Mouse (Mus musculus) embryo, embryonic 11.5 days (tissue): Measurements from ENCODE around the gene Sept9.

Experiments used
- DNase-seq: peaks from one replicate; pipeline ENCODE4 v3.0.0-alpha.2; 2012; ENCODE audit warnings: low read depth, low spot score

Gene Sept9

DNA sequence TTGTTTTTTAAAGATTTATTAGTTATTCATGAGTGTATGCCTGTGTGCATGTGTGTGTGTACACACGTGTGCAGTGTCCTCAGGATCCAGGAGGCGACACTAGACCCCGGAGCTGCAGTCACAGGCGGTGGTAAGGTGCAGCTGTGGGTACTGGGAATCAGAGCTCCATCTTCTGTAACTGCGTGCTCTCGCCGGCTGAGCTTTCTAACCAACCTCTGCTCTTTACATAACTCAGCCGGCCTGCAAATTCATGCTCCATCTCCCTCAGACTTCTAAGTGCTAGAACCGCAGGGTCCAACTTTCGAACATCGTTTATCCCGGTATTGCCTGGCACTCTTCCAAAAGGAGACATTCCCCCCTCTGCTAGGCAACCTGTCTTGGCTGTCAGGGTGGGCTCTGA lies 24.0 kb upstream of the Sept9 start:
- DNase-seq, result no peak

DNA sequence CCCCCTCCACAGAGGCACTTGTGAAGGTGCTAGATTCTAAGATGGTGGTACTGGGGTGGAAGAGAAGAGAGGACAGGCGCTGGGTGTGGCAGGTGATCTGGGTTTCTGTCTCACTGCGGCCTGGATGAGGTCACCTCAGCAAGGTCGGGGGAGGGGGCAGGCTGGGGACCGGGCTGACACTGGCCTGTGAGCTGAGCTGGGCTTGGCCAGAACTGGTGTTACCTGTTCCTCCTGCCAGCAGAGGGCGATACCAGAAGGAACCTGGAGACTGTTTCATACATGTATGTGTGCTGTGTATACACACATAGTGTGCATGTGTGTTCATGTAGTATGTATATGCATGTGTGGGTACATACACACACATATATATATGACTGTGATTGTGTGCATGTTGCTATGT lies 23.2 kb upstream of the Sept9 start:
- DNase-seq, result peak; percentile 23

GRCm38 (mm10) chr11:117176900-117177299 lies 22.6 kb upstream of the Sept9 start:
- no peak for DNase-seq

DNA sequence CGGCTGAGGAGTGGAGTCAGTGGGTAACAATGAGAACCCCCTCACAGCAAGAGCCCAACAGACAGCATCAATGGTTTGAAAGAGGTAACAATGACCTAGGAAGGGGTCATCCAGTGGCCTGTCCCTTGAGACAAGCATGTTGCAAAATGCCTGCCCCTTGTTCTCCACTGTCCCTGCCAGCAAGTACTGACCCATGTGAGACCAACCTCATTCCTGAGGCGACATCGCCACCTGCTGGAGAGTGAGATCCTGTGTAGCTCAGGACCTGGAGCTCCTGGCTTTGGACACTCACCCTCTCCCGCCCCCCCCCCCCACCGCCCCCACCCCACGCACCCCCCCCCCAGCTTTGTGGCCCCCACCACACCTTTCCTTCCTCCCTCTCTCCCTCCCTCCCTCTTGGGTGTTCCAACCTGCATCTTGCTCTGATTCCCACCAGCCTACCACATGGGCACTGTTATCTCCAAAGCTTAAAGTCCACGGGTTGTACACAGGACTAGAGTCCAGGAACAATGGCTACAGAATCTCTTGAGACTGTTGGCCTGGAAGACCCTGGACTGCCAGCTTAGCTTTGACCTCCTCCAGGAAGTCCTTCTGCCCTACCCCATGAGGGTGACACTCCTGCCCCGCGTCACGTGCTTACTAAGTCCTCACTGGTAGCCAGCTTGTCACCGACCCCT lies 22.0 kb upstream of the Sept9 start:
- DNase-seq, result peak; percentile 78

DNA sequence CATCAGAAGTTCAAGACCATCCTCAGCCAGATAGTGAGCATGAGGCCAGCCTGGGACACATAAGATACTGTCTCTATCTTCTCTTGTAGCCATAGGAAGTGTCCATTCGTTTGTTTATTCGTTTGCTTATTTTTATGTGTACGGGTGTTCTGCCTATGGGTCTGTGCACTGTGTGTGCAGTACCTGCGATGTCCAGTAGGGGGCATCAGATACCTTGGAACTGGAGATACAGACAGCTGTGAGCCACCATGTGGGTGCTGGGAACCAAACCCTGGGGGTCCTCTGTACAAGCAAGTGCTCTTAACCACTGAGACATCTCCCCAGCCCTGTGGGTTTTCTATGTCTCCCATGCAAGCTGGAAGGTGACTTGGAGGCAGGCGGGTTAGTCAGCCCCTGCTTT lies 19.6 kb upstream of the Sept9 start:
- no peak for DNase-seq

DNA sequence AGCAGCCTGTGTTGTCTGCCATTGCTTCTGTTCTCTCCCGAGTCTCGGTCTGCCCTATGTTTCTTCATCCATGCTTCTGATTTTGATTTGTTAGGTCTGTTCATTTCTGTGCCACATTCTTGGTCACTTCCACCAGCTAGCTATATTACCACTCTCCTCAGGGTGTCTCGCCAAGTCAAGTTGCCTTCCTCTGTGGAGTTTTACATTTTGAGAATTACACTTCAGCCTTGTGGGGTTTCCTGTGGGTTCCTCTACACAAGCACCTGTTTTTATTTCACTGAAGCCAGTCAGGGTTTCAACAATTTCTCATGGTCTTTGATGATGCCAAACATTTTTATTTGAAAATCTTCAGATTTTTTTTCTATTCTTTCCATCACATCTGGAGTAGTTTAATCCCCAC lies 16.7 kb upstream of the Sept9 start:
- no peak for DNase-seq

- DNase-seq, result no peak
Measured at GRCm38 (mm10) chr11:117183299-117183698, 16.2 kb upstream of the Sept9 start.

GRCm38 (mm10) chr11:117183841-117184240 lies 15.6 kb upstream of the Sept9 start:
- DNase-seq, result no peak

- DNase-seq, result no peak
Measured at GRCm38 (mm10) chr11:117185076-117185933, 14.2 kb upstream of the Sept9 start.

DNA sequence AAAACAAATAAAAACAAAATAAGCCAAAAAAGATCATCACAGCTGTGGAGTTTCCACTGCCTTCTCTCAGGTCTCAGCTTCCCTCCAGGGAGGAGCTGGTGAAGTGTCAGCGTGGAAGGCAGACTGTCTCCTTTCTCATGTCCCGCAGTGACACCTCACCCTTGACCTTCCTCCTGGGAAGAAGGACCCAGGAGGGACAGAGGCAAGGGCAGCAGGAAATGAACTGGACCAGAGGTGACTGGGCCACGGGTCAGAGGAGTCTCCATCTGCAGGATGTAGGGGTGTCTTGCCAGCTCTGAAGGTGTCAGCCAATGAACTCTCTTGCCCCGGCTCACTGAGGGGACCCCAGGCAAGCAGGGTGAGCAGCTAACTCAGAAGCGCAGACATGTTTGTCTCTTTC lies 7.9 kb upstream of the Sept9 start:
- no peak for DNase-seq

GRCm38 (mm10) chr11:117194475-117194937 lies 5.0 kb upstream of the Sept9 start:
- DNase-seq, result no peak

DNA sequence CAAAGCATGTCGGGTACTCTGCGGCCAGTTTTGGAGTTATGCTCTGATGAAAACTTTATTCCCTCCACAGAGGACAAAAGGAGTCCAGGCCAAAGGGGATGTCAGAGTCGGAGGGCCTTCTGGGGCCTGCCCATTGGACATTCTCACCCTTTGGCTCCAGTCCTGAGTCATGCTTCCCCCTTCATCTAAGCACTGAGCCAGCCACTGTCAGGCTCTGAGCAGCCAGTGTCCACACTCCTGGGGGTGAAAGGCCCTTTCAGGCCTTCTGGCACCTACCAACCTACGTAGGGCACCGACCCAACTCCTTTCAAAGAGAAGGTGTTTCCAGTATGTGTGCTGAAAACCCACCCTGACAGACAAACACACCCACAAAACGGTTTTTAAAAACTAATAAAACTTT lies 3.8 kb upstream of the Sept9 start:
- DNase-seq, result no peak

GRCm38 (mm10) chr11:117196681-117197080 lies 2.8 kb upstream of the Sept9 start:
- DNase-seq, result no peak

DNA sequence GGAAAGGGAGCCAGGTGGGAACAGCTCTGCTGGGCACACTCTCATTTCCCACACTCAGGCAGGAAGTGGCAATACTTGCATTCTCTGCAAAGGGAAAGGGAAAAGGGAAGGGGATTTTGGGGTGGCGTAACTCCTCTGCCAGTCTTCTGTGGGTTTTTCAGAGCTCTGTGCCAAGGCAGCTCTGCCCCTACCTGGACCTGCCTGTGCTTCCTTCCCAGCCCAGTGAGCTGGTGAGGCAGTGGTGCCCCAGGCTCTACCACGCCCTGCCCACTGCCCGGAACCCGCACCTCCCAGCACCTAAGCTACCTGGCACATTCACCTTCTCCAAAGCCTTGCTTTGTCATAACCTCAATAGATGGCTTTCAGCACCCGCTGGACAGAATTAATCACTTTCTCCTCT lies 1.3 kb upstream of the Sept9 start:
- DNase-seq, result no peak

- no peak for DNase-seq
Measured at GRCm38 (mm10) chr11:117201846-117202245, 2.4 kb downstream of the Sept9 start.

GRCm38 (mm10) chr11:117204606-117205005 lies 5.1 kb downstream of the Sept9 start:
- DNase-seq, result no peak

DNA sequence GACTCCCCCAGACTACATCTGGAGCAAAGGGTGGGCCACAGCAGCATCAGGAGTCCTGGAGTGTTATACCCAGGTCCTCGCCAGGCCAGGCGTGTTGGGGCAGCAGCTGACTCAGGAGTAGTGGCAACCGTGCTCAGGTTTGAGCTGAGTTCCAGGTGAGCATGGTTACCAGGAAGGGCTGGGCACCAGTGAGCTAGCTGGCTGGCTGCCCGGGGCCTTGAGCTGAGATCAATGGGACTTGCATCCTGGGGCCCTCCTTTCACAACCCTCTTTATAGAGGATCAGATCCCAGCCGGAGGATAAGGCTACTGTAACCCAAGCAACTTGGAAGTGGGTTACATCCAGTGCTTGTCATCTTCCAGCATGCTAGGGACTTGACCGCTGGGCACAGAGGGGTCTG lies 5.6 kb downstream of the Sept9 start:
- DNase-seq, result no peak

GRCm38 (mm10) chr11:117205447-117205846 lies 6.0 kb downstream of the Sept9 start:
- no peak for DNase-seq

GRCm38 (mm10) chr11:117207436-117207835 lies 8.0 kb downstream of the Sept9 start:
- DNase-seq, result no peak

- no peak for DNase-seq
Measured at GRCm38 (mm10) chr11:117208151-117208673, 8.8 kb downstream of the Sept9 start.

GRCm38 (mm10) chr11:117216713-117217112 lies 17.3 kb downstream of the Sept9 start:
- DNase-seq, result no peak

GRCm38 (mm10) chr11:117218070-117218469 lies 18.6 kb downstream of the Sept9 start:
- no peak for DNase-seq

- no peak for DNase-seq
Measured at GRCm38 (mm10) chr11:117218498-117218897, 19.0 kb downstream of the Sept9 start.
